Mouse (Mus musculus) cerebellum, postnatal 36 days (tissue): ENCODE results near the gene Pomp.

Experiments used
- DNase-seq, 2 experiments: peaks; one replicate each; pipeline ENCODE4 v3.0.0; 2021 to 2022; ENCODE audit warnings: mixed read lengths in 2 of 2

Gene Pomp

DNA sequence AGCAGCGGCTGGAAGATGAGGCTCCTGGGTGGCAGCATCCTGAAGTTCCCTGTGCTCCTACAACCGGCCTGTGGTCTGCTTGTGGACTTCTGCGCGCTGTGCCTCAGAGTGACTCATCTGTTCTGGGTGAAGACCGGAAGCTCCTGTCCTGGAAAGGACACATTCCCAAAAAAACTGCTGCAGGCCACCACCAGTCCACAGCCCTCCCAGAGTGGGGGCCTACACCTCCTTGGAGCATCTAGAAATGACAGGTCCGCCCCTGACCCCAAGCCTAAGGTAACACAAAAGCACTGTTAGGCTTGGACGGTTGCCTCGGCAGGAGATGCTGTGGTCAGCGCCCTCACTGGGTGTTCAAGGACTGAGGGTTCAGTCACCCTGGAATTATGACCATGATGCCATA is 42.9 kb downstream of the Pomp start:
- DNase-seq, result no peak

DNA sequence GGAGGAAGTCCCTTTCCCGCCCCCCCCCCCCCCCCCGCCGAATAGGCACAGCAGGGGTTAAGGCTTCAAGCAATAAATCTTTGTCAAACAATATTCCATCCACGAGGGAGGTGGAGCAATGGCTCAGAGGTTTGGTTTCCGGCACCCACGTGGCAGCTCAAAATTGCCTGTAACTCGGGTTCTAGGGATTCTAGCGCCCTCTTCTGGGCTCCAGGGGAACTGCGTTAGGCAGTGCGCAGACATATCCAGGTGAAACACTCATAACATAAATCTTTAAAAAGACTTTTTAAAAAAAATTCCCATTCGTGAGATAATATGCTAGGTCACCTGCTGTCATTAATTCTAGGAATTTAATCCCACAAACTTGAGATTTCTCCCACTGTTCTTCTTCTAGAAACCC is 46.9 kb downstream of the Pomp start:
- no peak for DNase-seq

DNA sequence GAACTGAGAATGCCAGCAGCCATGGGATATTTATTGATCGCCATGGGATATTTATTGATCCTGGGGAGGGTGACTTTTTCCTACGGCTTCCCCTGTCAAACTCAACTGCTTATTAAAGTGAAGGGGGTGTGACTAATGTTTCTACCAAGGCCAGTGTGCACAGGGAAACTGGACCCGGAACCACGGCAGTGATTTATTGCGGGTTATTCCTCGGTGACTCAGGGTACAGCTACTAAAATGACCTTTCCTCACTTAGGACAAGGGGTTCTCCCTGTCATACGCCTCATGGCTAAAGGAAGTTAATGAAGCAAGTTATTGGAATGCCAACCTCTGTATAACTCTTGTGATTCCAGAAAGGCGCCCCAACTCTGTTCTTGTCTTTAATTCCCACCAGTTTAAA is 47.6 kb downstream of the Pomp start:
- no peak for DNase-seq

DNA sequence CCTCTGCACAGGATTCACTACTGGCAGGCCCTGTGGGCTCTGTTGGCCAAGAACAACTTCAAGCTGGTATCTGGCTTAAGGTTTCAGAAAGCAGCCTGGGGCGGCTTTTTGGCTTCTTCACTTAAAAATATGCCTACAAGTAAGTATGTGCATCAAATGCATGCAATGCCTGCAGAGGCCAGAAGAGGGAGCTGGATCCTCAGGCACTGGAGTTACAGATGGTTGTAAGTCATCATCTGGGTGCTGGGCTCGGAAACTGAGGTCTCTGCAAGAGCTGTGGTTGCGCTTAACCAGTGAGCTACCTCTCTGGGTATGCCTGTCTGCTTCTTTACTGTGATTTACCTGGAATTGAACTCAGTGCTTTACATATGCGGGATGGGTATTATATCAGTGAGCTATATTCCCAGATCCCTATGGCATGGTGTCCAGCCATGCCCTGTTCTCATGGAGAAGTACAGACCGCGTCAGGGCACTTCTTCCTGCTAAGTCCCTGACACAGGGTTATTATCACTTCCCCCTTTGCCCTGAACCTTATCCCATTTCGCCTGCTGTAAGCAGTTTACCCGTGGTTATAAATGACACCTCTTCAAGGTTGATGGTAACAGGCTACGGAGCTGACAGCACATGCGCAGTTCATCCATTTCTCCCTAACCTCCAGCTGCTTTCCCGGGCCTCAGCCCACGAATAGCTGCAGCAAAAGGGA is 50.7 kb downstream of the Pomp start:
- DNase-seq, result no peak

DNA sequence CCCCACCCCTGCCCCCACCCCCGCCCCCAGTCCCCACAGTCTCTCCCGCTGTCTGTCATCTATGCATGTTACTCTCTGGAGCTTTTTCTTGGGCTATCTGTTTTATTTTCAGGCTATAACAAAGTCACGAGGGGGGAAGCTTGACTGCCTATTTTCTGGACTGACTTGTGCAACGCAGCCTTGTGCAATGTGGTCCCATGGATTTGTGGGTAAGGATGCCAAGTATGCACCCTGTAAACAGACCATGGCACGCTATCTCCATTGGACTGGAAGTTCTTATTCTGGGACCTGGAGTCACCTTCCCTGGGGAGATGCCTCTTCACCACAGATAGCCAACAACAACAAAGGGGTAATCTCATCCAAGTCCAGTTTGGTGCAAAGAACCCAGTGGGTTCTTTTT is 51.5 kb downstream of the Pomp start:
- DNase-seq, result no peak

DNA sequence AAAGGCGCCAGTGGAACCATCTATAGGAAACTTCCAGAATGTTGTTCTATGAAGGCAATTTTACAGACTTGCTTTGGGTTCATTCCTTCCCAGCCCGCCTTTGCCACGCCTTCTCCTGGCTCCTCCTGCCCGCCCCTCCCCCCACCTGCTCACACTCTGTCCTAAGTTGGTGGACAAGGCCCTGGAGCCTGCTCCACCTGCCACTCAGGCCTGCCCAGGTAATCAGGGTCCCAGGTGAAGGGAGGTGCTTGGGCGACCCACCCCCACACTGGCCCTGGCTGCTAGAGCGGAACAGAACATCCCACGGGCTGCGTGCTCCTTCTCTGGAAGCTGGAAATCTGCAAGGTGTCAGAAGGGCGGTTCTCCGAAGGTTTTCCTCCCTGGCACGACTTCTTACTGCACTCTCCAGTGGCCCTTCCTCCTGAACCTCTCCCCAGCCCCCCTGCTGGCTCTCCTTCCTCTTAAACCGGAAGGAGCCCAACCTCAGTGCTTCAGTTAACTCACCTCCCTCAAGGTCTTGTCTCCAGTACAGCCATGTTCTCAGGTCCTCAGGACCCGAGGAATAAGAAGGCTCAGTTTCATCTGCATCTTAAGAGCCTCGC is 53.1 kb downstream of the Pomp start:
- no peak for DNase-seq

DNA sequence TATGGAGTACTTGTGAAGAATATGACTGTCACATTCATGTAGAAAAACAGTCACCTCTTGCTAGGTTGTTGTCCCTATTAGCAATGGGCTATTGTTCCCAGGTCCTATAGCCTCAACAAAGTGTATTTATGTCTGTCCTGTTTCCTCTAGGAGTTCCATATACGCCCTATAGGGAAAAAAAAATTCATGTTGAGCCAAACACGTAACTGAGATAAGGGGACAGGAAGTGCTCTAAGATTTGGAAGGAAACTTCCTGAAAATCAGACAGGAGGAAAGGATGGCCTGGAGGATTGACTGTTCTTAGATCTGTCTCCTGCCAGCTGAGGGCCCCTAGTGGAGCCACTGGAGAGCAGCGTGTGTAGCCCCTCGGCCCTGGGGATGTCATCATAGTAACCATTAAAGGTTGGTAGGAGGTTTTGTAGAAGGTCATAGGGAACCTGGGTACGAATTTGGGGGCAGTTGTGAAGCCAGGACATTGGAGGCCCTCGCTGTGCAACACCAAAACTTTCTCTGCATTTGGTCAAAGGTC is 54.8 kb downstream of the Pomp start:
- no peak for DNase-seq

DNA sequence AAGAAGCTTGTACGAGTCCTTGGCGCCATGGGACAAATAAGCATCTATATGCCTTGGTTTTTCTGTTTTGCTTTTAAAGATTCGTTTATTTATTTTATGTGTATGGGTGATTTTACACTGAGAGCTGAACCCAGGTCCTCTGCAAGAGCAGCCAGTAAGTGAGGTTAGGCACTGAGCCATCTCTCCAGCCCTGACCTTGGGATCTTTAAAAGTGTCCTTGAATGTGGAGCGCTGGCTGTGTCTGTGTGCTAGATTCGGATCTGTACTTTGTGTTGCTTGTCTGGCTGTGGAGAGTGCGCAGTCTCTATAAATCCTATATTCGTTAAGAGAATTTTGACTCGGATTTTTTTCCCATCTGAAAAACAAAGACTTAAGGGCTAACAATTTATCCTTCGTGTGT is 55.9 kb downstream of the Pomp start:
- no peak for DNase-seq

DNA sequence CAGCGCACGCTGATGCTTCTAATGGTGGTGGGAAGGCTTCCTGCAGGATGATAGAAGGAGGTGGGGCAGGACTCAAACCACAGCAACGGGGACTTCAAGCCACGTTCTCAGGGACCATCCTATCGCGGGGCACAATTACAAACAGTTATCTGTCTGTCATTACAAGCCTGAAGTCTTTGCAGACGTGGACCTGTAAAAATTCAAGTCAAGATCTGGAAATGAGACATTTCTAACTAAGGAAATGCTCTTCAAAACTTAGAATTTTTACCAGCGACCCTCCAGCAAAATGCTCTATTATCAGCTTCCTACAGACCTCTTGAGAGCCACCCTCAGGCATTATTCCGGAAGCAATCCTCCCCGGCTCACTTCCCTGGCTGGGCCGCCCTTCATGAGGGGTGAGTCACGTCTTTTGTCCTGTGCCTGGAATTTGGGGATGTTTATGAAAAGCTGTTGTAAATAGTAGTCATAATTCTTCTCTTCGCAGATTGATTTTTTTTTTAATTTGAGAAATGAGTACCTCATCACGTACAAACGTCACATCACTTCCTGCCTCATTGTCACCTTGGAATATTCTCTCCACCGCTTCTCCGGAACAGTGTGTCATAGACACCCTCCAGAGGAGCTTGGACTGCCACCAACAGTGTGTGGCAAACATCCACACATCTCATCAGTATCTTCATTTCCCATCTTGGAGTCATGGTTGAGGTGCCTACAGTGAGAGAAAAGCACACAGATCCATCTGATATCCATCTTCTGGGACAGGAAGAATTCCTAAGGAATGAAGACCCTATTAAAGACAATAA is 58.0 kb downstream of the Pomp start:
- DNase-seq, result no peak

DNA sequence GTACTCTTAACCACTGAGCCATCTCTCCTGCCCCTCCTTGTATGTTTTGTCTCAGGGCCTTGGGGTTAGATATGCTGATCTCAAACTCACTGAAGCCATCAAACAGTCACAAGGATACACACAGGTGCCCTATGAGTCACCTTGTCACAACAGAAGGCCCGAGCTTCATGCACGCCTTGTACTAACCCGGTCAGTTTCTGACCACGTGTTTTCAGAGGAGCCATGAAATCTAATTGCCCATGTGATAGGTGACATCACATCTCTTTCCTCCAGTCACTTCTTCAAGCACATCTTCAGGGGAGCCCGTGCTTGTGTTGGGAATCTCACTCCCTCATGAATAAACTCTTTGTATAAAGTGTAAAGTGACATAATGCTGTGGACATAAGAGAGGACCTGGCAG is 64.4 kb downstream of the Pomp start:
- no peak for DNase-seq
